Mouse (Mus musculus): ENCODE measurements around the gene Aebp1. TPM values are rescaled to one million over a fixed set of nuclear protein-coding genes. Genes with fewer than 3 reads are reported as not detected.

Gene Aebp1
- total RNA-seq, 1 experiment from 2014 or later, result not detected

DNA sequence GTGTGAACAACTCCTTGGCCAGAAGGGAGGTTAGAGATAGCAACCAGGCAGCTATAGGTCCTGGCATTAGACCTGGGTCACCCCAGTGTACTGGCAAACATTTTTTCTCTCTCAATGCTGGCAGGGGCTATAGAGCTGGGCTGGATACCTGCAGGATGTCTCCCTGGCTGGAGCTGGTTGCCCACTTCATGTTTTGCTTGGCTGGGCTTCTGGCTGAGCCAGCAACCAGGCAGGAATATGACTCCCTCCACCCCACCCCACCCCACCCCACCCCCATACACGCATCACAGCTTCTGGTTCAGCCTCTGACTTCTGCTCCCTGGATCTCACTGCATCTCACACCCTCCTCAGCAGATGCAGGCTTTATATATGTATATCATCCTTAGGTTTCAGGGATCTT lies 9.4 kb upstream of the Aebp1 start:
- ATAC-seq (replicated peaks; ENCODE audit: low read depth, poor library complexity, severe bottlenecking), result no peak

DNA sequence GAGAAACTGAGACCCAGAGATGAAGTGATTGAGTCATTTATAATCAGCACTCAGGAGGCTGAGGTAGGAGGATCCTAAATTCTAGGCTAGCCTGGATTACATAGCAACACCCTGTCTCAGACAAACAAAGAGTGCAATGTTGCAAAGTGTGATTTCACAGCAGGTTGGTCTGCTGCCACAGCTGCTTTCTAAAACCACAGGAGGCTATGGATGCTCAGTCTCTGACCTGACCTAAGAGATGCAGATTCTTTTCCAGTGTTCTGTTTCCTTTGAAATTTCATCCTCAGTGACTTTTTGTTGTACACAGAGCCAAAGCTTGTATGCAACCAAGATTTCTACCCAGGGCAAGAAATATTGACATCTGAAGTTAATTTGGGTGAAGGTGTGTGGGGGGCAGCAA lies 6.3 kb upstream of the Aebp1 start:
- ATAC-seq (replicated peaks; ENCODE audit: low read depth, poor library complexity, severe bottlenecking), result no peak

DNA sequence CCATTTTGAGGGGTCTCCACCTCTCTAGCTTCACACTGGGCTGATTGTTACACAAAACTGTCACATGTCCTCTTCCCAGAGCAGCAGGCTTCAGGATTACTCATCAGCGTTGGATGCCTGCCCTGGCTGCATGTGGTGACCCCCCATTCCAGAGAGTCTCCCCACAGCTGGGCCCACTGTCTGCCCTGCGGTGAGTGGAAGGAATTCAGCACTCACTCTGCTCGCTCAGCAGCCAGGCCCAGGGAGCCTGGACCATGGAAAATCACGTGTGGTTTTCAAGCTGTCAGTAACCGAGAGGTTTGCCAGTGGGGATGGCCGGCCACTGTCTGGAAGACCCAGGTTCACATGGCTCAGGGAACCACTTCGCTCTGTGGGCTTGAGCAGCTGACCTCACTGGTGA lies 5.8 kb upstream of the Aebp1 start:
- ATAC-seq (replicated peaks; ENCODE audit: low read depth, poor library complexity, severe bottlenecking), result no peak

DNA sequence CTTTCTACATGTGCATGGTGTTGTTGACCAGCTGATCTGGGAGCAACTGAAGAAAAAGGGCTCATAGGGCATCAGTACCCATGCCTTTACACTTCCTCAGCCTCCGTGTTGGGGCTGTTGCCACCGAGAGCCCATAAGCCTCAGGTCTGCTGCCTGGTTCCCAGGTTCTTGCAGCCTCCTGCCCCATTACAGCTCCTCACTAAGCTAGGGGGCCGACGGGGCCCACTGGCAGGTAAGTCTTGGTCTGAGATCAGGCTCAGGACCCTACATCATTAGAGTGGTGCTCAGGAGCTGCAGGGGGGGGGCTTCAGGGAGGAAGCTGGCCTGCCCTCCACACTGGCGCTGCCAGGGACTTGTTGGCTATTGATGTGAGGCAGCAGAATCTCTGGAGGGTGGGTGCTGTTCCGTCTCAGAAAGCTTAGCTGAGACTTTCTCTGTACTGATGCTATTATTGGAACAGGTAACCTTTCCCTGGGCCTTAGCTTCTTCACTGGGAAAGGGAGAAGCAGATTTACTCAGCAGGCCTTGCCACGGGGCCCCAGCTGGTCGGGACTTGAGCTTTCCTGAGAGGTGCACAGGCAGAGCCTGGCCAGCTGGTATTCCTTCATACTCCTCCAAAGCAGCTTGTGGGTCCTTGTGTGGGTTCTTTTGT lies 5.1 kb upstream of the Aebp1 start:
- no peak for ATAC-seq (replicated peaks; ENCODE audit: low read depth, poor library complexity, severe bottlenecking)

DNA sequence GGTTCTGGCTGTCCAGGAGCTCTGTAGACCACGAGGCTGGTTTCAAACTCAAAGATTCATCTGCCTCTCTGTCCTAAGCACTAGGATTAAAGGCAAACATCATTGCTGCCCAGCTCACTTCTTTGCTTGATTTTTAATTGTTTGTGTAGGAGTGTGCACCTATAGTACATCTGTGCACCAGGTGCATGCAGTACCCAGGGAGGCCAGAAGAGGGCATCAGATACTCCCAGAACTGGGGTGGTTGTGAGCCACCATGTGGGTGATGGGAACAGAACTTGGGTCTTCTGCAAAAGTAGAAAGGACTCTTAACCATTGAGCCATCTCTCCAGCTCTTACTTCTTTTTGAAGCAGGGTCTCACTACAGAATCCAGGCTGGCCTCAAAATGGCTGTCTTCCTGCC lies 3.0 kb upstream of the Aebp1 start:
- ATAC-seq (replicated peaks; ENCODE audit: low read depth, poor library complexity, severe bottlenecking), result no peak

DNA sequence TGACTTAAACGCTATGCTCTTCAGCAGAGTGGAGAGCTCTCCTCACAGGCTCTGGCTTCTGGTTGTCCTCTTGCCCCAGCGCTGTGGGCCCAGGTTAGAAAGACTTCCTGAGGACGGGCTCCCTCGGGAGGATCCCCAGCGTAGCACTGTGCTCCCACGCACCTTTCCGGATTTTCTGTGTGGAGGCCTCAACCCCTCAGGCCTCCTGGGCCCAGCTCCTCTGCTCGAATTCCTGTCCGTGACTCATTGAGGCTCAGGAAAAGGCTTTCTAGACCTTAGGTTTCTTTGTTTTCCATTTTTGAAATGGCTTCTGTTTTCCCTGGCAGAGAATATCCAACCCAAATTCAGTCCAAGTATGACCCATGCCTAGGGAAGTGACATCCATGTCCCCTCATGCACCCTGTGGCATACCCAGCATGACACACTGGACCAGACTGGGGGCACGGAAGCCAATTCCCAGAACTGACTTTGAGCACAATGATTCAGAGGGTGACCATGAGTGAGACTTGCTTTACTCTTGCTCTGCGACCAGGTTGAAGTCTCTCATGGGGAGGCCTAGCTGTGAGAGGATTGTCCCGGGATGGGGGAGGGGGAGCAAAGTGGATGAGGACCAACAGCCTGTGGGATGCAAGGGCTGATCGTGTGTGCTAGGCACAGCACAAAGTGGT lies 1.7 kb upstream of the Aebp1 start:
- no peak for ATAC-seq (replicated peaks; ENCODE audit: low read depth, poor library complexity, severe bottlenecking)

DNA sequence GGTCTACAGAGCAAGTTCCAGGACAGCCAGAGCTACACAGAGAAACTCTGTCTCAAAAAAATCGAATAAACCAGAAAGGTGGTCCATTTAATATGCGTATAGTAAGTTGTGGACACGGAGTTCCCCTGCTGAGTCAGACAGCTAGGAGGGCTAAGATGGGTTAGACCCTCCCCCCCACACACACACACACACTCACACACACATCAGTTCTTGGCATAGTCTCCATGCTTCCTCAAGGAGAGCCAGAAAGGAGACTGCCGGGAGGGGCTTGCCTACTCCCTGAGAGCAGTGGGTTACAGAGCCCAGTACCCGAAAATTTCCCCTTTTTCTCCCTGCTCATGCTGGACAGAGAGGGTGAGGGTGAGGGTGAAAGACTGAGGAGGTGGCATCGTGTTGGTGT lies 1.1 kb upstream of the Aebp1 start:
- no peak for ATAC-seq (replicated peaks; ENCODE audit: low read depth, poor library complexity, severe bottlenecking)

DNA sequence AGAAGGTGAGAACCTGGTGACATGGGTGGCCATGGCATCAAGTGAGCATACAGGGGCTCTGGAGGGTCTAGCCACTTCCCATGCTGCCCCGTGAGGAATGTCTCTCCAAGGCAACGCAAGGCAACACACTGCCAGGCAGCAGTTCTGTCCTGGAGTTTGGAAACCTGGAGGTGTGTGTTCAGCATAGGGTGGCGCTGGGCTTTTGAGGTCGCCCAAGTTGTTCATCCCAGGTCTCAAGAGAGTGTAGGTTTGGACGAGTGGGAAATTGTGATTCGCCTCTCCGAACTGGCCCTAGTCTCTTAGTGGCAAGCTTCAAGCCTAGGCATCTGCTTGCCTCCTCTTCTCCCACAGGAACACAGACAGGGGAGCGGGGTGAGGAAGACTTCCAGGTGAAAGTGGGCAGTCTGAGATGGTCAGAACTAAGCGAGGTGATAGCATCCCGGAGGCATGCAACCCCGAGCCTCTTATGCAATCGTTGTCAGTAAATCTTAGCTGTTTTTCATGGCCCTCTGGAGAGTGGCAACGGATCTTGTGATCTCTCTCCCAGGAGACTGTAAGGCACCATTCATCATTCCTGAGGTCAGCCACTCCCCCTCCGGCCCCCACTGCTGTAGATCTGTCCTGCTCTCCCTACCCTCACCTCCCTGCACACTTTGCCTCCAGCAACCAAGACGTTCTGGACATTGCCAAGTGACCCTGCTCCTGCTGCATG lies 803 bp downstream of the Aebp1 start:
- ATAC-seq (replicated peaks; ENCODE audit: low read depth, poor library complexity, severe bottlenecking), result no peak

DNA sequence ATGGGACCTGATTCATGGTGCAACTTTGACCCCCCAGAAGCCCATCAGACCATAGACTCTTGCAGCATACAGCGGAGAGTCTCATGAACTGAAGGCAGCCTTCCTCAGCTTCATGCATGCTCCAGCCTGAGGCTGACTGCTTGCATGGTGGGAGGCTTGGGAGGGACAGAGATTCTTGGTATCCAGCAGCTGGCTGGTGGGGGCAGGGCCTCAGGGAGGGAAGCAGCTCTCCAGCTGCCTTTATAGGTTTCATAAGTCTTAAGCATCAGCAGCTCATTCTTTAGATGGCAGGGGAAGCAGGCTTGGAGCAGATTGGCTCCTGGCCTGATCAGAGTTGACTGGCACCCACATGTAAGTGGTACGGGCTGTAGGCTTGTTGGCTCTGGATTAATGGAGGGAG lies 5.4 kb downstream of the Aebp1 start:
- ATAC-seq (replicated peaks; ENCODE audit: low read depth, poor library complexity, severe bottlenecking), result no peak

DNA sequence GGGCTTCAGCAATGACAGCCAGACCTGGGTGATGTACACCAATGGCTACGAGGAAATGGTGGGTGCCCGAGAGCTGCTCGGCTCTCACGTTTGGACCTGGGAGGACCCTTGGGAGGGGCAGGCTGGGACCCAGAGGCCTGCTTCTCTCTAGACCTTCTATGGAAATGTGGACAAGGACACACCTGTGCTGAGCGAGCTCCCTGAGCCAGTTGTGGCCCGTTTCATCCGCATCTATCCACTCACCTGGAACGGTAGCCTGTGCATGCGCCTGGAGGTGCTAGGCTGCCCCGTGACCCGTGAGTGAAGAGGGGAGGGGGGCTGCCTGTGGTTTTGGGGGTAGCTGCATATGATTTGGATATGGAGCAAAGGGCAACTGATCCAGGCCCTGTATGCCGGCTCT lies 6.6 kb downstream of the Aebp1 start:
- ATAC-seq (replicated peaks; ENCODE audit: low read depth, poor library complexity, severe bottlenecking), result no peak

DNA sequence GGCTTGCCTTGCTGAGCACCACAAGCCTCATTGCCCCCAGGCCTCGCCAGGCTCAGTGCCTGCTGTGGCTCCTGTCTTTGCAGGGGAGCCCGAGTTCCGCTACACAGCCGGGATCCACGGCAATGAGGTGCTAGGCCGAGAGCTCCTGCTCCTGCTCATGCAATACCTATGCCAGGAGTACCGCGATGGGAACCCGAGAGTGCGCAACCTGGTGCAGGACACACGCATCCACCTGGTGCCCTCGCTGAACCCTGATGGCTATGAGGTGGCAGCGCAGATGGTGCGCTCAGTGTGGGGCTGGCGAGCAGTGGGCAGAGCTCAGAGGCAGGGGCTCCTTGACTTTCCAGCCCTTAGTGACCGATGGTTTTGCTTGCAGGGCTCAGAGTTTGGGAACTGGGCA lies 7.6 kb downstream of the Aebp1 start:
- no peak for ATAC-seq (replicated peaks; ENCODE audit: low read depth, poor library complexity, severe bottlenecking)

DNA sequence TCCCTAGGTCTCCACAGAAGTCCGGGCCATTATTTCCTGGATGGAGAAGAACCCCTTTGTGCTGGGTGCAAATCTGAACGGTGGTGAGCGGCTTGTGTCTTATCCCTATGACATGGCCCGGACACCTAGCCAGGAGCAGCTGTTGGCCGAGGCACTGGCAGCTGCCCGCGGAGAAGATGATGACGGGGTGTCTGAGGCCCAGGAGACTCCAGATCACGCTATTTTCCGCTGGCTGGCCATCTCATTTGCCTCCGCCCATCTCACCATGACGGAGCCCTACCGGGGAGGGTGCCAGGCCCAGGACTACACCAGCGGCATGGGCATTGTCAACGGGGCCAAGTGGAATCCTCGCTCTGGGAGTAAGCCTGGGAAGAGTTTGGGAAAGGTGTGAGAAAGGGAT lies 8.3 kb downstream of the Aebp1 start:
- no peak for ATAC-seq (replicated peaks; ENCODE audit: low read depth, poor library complexity, severe bottlenecking)

DNA sequence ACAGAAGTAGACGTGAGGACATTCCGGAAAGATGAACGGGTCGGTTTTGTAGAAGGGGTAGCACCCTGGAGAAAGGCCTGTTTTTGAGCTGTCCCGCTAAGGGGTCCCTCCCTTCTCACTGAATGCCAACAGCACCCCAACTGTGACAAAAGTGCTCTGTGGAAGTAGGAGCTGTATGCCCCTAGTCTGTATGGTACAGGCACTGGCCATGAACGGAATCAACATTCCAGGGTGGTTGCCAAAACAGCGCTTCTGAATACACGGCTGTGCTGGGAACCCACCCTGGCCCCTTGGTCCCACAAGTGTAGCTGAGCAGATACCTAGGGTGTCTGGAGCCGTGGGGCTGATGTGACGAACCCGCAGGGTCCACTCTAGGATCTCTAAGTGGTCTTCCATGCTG lies 11.0 kb downstream of the Aebp1 start:
- ATAC-seq (replicated peaks; ENCODE audit: low read depth, poor library complexity, severe bottlenecking), result no peak

DNA sequence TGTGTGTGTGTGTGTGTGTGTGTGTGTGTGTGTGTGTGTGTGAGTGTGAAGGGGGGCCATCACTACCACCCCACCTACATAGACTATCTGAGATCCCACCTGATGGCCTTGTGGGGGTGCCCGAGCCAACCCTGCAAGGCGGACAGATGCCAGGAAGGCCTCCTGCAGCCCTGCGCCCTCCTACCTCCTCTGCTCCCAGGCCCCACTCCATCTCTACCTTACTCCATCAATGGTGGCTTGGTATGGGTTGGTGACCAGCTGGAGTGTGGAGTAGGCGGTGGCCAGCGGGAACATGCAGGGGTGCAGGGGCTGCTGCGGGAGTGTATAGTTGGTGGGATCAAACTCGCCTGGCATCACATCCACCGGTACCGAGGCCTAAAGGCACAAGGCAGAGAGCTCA lies 11.4 kb downstream of the Aebp1 start:
- no peak for ATAC-seq (replicated peaks; ENCODE audit: low read depth, poor library complexity, severe bottlenecking)

DNA sequence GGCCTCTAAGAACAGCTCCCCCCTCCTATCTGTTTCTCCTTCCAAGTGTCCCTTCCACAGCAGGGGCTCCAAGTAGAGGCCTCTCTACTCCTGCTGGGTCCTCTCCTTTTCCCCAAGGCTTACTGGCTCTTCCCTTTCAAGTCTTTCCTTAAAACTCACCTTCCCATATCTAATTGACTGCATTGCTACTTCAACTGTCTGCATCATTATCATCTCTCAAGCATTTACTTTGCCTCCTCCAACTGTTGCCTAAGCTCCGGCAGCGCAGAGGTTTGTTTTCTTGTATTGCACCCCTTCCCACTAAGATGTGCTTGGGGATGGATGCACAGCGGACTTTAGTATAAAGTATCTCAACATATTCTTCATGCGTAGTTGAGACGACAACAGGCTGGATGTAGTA lies 15.7 kb downstream of the Aebp1 start:
- ATAC-seq (replicated peaks; ENCODE audit: low read depth, poor library complexity, severe bottlenecking), result no peak

DNA sequence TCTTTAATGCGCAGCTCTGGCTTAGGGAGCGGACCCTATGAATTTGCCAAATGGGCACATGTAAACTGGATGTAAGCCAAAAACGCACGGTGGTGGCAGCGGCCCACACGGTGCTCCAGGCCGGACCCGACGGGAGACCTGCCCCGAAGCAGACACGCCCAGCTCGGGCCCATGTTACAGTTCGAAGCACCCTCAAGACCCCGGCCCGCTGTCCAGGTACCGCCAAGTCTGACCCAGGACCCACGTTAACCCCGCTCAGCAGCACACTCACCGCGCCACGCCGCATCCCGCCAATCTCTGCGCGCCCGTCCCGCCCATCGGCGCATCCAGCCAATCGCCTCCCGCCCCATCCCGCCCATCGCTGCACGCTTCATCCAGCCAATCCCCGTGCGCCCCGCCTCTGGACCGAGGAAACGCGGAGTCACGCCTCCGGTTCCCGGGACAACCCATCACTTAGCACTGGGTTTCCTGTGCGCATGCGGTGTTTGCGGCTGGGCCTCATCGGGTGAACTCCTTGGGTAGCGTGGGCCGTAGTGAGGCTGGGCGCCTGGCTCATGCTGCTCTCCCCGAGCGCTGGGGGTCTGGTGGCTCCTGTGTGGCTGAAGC lies 16.3 kb downstream of the Aebp1 start, which contains the start of gene Pold2:
TSS of gene Pold2 (minus strand) at position 372 of the 606 bp plus-strand sequence.
- ATAC-seq (replicated peaks; ENCODE audit: low read depth, poor library complexity, severe bottlenecking), result peak; percentile 95

DNA sequence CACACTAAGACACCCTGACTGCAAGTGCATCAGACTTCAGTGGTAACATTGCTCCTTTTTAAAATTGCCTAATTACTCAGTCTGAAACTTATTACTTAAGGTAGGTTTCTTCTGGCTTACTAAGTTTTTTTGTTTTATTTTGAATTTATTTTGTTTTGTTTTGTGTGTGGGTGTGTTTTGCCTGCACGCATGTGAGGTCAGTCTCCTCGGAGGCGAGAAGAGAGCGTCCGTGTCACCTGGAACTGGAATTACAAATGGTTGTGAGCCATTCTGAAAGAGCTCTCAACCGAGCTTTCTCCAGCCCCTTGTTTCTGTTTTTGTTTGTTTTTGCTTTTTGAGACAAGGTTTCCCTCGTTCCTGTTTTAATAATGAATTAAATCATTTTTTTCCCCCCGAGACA lies 16.9 kb downstream of the Aebp1 start:
- ATAC-seq (replicated peaks; ENCODE audit: low read depth, poor library complexity, severe bottlenecking), result no peak

DNA sequence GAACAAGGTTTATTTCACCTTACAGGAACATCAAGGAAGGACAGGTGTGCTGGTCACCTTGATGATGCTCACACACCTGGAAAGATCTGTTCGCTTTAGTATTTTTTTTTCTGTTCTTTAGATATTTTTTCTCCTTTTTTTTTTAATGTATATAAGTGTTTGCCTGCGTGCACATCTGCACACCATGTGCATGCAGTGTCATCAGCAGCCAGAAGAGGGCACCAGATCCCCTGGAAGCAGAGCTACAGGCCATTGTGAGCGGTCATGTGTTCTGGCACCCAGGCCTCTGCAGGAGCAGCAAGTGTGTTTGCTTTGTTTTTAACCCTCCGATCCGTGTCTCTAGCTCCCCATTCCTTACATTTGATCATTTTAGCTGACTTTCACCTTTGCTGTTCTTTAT lies 18.2 kb downstream of the Aebp1 start:
- ATAC-seq (replicated peaks; ENCODE audit: low read depth, poor library complexity, severe bottlenecking), result peak; percentile 30; the same call in 1 of the 2 replicates

DNA sequence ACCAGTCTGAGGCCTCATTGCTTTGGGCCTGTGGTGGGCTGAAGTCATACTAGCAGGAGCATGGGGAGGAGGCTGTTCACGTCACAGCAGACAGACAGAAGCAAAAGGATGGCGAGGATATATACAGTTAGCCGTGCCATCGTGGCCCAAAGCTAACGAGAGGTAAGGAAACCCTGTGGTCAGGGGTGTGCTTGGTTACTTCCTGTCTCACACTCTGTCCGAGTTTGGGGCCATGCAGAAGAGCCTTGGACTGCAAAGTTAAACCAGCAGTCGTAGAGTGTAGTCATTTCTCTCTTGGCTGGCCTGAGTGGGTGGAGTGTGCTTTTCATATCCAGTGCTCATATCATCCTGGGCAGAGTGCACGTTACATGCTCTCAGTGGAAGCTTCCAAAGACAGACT lies 20.8 kb downstream of the Aebp1 start:
- ATAC-seq (replicated peaks; ENCODE audit: low read depth, poor library complexity, severe bottlenecking), result peak; percentile 7; the same call in 1 of the 2 replicates

DNA sequence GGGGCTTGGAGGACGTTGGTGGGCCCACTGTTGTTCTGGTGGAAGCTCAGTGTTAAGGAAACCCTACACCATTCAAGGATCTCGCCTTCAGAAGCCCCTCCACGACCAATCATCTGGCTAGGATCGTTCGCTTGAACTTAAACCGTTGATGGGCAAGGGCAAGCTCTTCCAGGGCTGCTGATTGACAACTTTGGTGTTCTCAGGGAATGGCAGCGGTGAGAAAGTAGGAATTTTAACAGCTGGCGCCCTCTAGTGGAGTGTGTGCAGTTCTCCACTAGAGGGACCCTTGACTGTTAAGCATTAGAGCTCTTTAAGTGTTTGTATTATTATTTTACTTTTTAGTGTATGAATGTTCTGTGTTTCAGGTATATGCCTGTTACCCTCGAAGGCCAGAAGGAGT lies 24.4 kb downstream of the Aebp1 start:
- peak; percentile 72; the same call in 1 of the 2 replicates for ATAC-seq (replicated peaks; ENCODE audit: low read depth, poor library complexity, severe bottlenecking)

DNA sequence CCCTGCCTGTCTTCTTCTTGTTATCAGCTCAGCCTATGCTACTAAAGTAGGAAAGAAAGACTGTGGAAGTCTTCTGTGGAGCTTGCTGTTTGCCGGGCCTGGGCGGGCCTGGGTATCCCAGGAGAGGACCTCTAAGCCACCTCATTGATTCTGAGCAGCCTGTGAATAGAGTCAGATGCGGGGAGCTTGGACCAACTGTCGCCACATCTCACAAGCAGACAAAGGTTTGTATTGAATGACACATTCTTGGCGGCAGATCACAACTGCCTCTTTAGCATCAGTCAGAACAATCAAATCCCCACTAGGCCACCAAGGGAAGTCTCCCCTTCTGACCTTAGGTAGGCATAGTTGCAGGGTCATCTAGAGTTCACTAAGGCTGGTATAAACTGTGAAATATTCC lies 25.5 kb downstream of the Aebp1 start:
- no peak for ATAC-seq (replicated peaks; ENCODE audit: low read depth, poor library complexity, severe bottlenecking)

Measured in common myeloid progenitor, adult 5-6 weeks (primary cell).